Mouse (Mus musculus) right cerebral cortex, postnatal 10 days (tissue): ENCODE data around the gene Zfp354a.
"Not testable (repeated sequence)": the region's sequence is repeated elsewhere in the genome, so short reads cannot be mapped to it uniquely, and the experiment has no call there.

ENCODE experiments used
- DNase-seq, 2 experiments: peaks; one replicate each; pipeline ENCODE4 v3.0.0; 2021; ENCODE audit warnings: low spot score in 2 of 2

Zfp354a gene

DNA sequence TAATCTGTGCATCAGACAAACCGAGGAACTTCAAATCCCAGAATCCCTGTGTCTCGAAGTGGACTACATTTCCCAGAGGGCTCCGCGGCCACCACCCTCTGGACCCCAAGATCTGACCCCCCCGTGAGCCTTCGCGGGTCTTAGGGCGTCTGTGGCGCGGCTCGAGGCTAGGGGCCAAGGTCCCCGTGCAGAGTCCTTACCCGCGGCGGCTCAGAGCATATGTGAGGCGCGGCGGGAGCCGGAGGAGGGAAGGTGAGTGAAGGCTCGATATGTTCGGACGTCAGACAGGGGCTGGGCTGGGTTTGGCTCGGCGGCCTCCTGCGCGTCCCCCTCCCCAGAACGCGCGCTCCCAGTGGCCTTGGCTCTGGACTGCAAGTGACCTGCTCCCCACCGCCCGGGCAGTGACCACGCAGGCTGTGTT is at the start of gene Zfp354a:
Zfp354a (plus strand) TSS at position 107 of the 421 bp plus-strand sequence.
- peak; percentile 85 to 86 for DNase-seq

DNA sequence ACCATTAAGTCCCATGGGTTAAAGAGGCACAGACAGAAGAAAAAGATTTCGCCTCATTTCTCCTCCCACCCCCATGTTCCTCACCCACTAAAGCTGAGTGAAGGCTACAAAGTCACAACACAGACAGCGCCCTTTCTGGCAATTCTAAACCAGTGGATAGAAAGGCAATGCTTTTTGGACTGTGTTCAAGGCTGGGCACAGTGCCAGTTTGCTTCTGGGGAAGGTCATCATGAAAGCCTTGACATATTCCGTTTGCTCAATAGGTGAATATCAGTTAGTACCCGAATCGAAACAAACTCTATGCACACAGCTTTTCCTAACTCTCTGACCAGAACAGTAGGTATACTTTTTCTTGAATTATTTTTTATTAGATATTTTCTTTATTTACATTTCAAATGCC is 47.2 kb upstream of the Zfp354a start:
- no peak for DNase-seq

DNA sequence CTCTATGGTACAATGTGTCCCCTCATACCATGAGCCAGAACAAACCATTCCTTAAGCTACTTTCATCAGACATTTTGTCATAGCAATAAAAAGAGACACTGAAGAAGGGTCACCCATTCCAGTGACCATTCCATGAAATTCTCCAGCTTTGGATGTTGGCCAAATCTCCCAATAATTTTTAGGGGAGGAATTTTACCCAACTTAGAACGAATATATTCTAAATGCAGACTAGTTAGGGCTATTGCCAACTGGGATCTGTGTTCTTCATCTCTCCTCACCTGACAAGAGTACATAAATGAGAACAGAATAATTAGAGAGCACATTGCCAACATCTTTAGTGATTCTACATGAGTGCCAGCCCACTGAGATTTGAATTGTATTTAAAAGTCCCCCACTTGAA is 45.1 kb upstream of the Zfp354a start, which contains the start of gene Olfr54:
Olfr54 (plus strand) TSS at position 301 of the 400 bp plus-strand sequence.
- DNase-seq, result no peak

GRCm38 (mm10) chr11:51016341-51016740 is 42.7 kb upstream of the Zfp354a start:
- no peak for DNase-seq

DNA sequence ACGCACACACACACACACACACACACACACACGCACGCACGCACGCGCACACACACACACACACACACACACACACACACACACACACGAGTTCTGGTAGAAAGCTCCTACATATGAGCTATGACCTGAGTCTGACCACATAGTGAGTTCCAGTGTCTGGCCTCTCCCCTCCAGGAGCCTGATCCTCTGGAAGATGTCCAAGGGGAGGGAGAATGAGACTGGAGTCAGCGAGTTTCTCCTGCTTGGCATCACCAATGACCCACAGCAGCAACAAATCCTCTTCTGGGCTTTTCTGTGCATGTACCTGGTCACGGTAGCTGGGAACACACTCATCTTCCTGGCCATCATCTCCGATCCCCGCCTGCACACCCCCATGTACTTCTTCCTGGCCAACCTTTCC is 32.2 kb upstream of the Zfp354a start:
- not testable (repeated sequence) for DNase-seq

DNA sequence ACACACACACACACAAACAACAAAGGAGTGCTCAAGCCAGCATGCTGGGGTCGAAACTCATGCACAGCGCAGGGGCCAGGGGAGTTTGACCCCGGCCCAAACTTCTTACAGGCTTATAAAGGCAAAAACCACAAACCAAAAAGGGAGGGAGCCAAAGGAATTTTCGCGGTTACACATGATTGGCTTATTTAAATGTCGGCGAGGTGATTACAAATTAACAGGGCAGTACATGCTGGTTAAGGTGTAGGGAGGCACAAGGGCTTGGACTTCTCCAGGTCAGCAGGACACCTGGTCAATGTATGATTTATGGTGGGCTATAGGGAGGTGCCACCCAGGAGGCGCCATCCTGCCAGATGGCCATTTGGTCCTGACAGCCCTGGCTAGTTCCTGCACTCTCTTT is 29.7 kb upstream of the Zfp354a start:
- DNase-seq, result not testable (repeated sequence)

GRCm38 (mm10) chr11:51030225-51030624 is 28.8 kb upstream of the Zfp354a start:
- DNase-seq, result no peak

DNA sequence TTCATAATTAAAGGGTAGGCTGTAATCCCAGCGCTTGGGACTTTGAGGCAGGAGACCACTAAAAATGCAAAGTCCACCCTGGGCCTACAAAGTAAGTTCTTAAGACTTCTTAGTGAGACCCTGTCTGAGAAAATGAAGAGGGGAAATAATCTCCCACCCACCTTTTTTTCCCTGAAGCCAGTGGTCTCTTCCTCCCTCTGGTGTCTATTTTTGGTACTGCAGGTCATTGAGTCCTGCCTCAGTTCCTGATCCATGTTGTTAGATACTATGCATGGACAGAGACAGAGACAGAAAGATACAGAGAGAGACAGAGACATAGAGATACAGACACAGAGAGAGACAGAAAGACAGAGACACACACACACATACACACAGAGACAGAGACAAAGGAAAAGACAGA is 26.2 kb upstream of the Zfp354a start:
- no peak for DNase-seq

GRCm38 (mm10) chr11:51034141-51034540 is 24.9 kb upstream of the Zfp354a start:
- DNase-seq, result not testable (repeated sequence)

DNA sequence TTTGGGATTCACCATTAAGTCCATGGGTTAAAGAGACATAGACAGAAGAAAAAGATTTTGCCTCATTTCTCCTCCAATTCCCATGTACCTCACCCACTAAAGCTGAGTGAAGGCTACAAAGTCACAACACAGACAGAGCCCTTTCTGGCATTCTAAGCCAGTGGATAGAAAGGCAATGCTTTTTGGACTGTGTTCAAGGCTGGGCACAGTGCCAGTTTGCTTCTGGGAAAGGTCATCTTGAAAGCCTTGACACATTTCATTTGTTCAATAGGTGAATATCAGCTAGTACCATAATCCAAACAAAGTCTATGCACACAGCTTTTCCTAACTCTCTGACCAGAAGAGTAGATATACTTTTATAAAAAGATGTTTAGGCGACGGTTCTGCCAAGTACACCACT is 23.1 kb upstream of the Zfp354a start:
- DNase-seq, result no peak

DNA sequence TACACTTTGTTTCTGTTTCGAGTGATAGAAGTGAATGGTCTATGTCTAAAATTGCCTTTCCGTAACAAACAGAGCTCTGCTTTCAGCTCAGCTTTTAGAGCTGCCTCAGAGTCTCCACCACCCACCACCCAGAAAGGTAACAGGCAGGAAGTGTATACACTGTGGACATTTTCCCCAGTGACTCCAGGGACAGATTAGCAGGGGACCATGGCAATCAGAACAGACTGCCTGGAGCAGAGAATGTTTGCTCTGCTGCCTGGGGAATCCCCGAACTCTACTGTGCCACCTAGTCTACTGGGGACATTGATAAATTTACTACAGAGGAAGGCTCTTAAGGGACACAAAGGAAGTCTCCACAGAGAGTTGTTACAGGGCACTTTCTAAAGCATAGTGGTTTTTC is 14.3 kb upstream of the Zfp354a start:
- DNase-seq, result not testable (repeated sequence)

DNA sequence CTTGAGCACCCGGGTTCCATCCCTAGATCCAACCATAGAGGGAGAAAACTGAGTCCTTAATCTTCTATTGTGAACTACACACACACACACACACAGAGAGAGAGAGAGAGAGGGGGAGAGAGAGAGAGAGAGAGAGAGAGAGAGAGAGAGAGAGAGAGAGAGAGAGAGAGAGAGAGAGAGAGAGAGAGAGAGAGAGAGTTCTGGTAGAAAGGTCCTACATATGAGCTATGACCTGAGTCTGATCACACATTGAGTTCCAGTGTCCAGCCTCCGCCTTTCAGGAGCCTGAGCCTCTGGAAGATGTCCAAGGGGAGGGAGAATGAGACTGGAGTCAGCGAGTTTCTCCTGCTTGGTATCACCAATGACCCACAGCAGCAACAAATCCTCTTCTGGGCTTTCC is 11.2 kb upstream of the Zfp354a start, which contains the start of gene Olfr1375:
Olfr1375 (plus strand) TSS at position 301 of the 400 bp plus-strand sequence.
- DNase-seq, result not testable (repeated sequence)

- DNase-seq, result no peak
Measured at GRCm38 (mm10) chr11:51051678-51052077, 7.4 kb upstream of the Zfp354a start.

DNA sequence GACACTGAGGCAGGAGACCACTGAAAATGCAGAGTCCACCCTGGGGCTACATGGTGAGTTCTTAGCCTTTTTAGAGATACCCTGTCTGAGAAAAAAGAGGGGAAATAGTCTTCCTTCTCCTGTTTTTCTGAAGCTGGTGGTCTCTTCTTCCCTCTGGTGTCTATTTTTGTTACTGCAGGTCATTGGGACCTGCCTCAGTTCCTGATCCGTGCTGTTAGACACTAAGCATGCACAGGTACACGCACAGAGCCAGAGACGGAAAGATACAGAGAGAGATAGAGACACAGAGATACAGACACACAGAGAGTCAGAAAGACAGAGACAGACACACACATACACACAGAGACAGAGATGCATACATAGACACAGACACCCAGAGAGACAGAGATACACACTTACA is 5.8 kb upstream of the Zfp354a start:
- DNase-seq, result peak in 1 of 2 experiments; percentile 28

- no peak for DNase-seq
Measured at GRCm38 (mm10) chr11:51059640-51060039, 583 bp downstream of the Zfp354a start.

- no peak for DNase-seq
Measured at GRCm38 (mm10) chr11:51060981-51061380, 1.9 kb downstream of the Zfp354a start.

GRCm38 (mm10) chr11:51063276-51063675 is 4.2 kb downstream of the Zfp354a start:
- DNase-seq, result no peak

DNA sequence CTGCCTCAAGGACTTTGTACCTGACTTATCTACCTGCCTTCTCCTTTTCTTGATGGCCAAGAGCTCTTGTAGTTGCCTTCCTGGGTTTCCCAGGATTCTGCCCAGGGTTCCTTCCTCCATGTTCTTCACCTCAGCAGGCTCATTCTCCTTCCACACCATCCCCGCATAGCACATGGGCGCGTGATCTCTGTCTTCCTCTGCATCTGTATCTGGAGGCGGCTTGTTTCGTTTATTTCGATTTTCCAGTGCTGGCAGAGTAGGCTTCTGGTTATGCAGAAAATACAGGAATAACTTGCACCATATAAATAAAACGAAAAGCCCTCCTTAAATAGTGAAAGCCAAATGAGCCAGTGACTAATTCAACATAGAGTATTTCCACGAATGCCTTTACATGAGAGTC is 4.8 kb downstream of the Zfp354a start:
- no peak for DNase-seq

GRCm38 (mm10) chr11:51084527-51084926 is 25.5 kb downstream of the Zfp354a start:
- DNase-seq, result peak; percentile 44 to 47

- DNase-seq, result peak; percentile 30 to 34
Measured at GRCm38 (mm10) chr11:51085269-51085668, 26.2 kb downstream of the Zfp354a start.

DNA sequence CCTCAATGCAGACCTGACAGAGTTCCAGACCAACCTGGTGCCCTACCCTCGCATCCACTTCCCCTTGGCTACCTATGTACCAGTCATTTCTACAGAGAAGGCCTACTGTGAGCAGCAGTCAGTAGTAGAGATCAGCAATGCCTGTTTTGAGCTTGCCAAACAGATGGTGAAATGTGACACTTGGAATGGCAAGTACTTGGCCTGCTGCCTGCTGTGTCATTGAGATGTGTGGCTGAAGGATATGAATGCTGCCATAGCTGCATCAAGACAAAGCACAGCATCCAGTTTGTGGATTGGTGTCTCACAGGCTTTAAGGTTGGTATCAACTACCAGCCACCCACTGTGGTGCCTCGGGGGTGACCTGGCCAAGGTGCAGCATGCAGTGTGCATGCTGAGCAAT is 48.2 kb downstream of the Zfp354a start:
- DNase-seq, result no peak

DNA sequence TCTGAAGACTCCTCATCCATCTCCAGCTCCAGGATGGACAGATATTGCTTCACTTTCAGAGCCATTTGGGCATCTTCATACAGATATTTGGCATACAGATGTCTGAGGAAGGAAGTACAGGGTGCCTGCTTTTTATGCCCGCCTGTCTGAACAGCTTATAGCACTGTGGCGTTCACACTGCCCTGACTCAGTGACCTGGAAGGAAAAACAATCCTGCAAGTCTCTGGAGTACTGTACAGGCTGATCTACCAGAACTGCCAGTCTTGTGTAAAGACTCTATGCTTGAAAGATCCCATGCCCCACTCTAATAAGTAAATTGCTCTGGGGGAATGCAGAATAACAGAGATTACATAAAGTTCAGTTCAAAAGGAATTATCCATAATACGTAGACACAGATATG is 51.6 kb downstream of the Zfp354a start:
- no peak for DNase-seq
